Mouse (Mus musculus) embryonic fibroblast, embryonic 13.5 days (primary cell): ENCODE measurements at regions not wholly inside any gene's neighbourhood (a gene's known extent, or its start where the extent isn't known, plus 50 kb on each side); places are given as distances from the start of the nearest gene placed in this dataset.

Experiments used
- CTCF ChIP-seq: IDR thresholded peaks from 2 replicates; pipeline ENCODE4 v1.5.1; 2011; ENCODE audit warnings: mild to moderate bottlenecking, control low read depth, low read length, moderate library complexity, borderline replicate concordance; ENCODE audit not compliant: insufficient read depth
- POLR2A ChIP-seq: IDR thresholded peaks from 2 replicates; pipeline ENCODE4 v1.6.1; 2011; ENCODE audit warnings: low read depth, mild to moderate bottlenecking, control low read depth, low read length, moderate library complexity

- TF ChIP-seq CTCF (no peak), POLR2A (no peak)
Measured at GRCm38 (mm10) chr12:95072307-95072706, 619.7 kb upstream of the Flrt2 start.
